Mouse (Mus musculus) intestine, postnatal 0 days (tissue): ENCODE measurements at regions not wholly inside any gene's neighbourhood (a gene's known extent, or its start where the extent isn't known, plus 50 kb on each side); places are given as distances from the start of the nearest gene placed in this dataset.

Experiments
- ATAC-seq: fragments of 200-750 bp; cut with Nextera tagmentation; 2 replicates; pipeline ENCODE4 v1.8.0; 2017; ENCODE audit warnings: mild to moderate bottlenecking, moderate TSS enrichment, moderate library complexity
- H3K27ac ChIP-seq: fragments of 300-500 bp; sonication (generic); 2 replicates; pipeline ENCODE4 v1.5.1; 2014; ENCODE audit warnings: mild to moderate bottlenecking, low read depth, low read length, moderate library complexity
- H3K27me3 ChIP-seq: fragments of 300-500 bp; sonication (generic); replicated peaks from 2 replicates; pipeline ENCODE4 v1.6.1; 2014; ENCODE audit warnings: low read length, mixed read lengths; ENCODE audit not compliant: control insufficient read depth, insufficient read depth
- H3K36me3 ChIP-seq: fragments of 300-500 bp; sonication (generic); 2 replicates; pipeline ENCODE4 v1.6.1; 2014; ENCODE audit warnings: mild to moderate bottlenecking, moderate library complexity; ENCODE audit not compliant: control insufficient read depth, insufficient read depth
- H3K4me1 ChIP-seq: fragments of 300-500 bp; sonication (generic); replicated peaks from 2 replicates; pipeline ENCODE4 v1.6.1; 2014; ENCODE audit warnings: antibody characterized with exemption, low read length, mixed read lengths; ENCODE audit not compliant: control insufficient read depth, insufficient read depth
- H3K4me2 ChIP-seq: fragments of 300-500 bp; sonication (generic); replicated peaks from 2 replicates; pipeline ENCODE4 v1.6.1; 2014; ENCODE audit warnings: low read depth, mild to moderate bottlenecking, moderate library complexity
- H3K4me3 ChIP-seq: fragments of 300-500 bp; sonication (generic); 2 replicates; pipeline ENCODE4 v1.5.1; 2014; ENCODE audit warnings: low read depth, low read length
- H3K9ac ChIP-seq: fragments of 300-500 bp; sonication (generic); 2 replicates; pipeline ENCODE4 v1.6.1; 2014; ENCODE audit warnings: mild to moderate bottlenecking, low read depth, low read length
- H3K9me3 ChIP-seq: fragments of 300-500 bp; sonication (generic); 2 replicates; pipeline ENCODE4 v1.6.1; 2016; ENCODE audit warnings: mixed run types; ENCODE audit not compliant: control insufficient read depth
- CTCF ChIP-seq: sonication (generic); IDR thresholded peaks from 2 replicates; pipeline ENCODE4 v1.5.1; 2016; ENCODE audit warnings: low read depth, mild to moderate bottlenecking, control low read depth, antibody characterized with exemption, moderate library complexity
- WGBS: fragments of 180-500 bp; shearing (Covaris S2); extraction: QIAGEN DNeasy Blood & Tissue Kit; methylation state at CpG from one replicate; pipeline ENCODE4 v1.1.7; 2014; 5-methylcytosine and 5-hydroxymethylcytosine counted together

DNA sequence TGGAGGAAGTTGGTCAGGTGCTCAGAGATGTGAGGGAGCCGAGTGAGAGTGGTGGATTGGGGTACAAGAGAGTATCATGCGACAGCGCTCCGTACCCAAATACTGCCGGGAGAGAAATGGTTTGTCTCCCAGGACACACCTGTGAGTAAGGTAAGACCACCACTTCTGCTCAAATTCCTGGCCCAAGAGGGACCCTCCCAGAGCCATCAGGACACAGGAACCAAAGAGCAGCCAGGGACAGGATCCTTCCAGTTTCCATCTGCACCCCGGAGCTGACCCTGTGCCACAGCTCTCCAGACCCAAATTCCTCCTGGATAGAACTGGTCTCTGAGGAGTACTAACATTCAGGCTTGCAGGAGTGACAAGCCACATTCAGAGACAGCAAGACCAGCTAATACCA is 185.2 kb upstream of the Peli2 start:
- ATAC-seq, result no peak
- H3K9ac ChIP-seq, result no peak overlapping the region
- H3K4me1 ChIP-seq, result no peaks in the 10 kb centered on the region
- no peak overlapping the region for H3K4me3 ChIP-seq
- H3K27me3 ChIP-seq, result no peaks in the 10 kb centered on the region
- H3K4me2 ChIP-seq, result no peak overlapping the region
- H3K9me3 ChIP-seq, result no peaks in the 10 kb centered on the region
- H3K36me3 ChIP-seq, result no peaks in the 10 kb centered on the region
- 95% methylated on average over 6 of the region's 6 CpGs for WGBS
- no peak overlapping the region for H3K27ac ChIP-seq
- no peak for TF ChIP-seq CTCF

DNA sequence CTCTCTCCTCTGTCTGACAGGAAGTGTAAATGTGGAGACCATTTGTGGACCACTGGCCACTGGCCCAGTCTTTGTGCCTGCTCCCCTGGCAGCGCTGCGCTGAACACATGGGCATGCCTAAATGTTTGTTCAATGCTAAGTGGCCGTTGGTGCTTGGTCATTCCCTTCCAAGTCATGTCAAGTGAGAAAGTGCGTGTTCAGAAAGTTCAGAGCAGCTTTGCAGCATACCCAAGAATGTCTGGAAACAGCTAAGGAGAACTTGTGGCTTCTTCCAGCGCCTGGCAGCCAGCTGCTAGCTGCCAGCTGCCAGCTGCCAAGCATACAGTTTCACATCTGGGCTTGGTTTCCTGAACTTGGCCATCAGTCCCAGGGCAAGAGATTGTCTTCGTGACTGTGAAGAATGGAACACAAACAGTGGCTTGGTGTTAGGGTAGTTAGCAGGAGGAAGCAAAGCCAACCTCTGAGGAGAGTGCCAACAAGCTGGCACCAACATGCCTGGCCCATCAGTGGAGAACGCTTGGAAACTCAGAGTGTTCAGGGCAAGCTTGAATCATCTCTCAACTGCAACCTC is 183.5 kb upstream of the Peli2 start:
- Histone ChIP-seq H3K36me3 (no peaks in the 10 kb centered on the region), H3K4me2 (no peak overlapping the region), H3K9me3 (no peaks in the 10 kb centered on the region), H3K9ac (no peak overlapping the region), H3K27ac (no peak overlapping the region), H3K4me3 (no peak overlapping the region), H3K27me3 (no peaks in the 10 kb centered on the region), H3K4me1 (no peaks in the 10 kb centered on the region)
- WGBS, result 76% methylated on average over 7 of the region's 7 CpGs
- TF ChIP-seq CTCF, result no peak
- ATAC-seq, result no peak

DNA sequence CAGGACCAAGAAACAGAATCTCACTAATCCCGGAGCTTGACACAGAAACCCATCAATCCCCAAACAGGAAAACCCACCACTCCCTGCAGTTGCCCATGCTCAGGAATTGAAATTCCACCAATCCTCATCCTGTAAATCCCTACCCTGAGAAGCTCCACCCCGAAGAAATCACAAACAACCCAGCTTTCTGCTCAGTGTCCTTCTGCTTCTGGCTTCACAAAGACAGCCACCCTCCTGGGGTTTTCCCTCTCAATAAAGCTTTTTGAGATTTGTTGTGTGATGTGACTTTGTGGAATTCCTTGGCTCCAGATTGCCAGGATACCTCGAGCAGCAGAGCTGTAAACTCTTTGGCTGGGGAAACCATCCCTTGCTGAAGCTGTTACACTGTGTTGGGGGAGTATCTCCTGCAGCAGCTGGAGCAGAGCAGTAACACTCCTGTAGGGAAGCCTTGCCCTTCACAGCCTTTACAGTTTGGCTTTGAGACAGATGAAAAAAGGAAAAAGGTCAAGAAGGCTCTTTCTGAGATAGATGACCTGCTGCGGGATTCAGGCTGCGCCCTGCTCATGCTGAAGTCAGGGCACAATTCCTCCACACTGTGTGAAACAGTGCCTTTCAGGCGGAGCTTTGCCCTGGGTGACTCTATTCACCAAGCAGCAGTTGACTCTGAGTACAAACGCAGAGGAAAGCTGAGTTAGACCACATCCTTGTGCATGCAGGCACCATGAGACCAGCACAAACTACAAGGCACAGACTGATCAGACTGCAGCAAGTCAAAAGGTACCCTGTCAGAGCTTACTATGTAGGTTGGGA is 180.6 kb upstream of the Peli2 start:
- TF ChIP-seq CTCF, result no peak
- Histone ChIP-seq H3K27me3 (no peaks in the 10 kb centered on the region), H3K36me3 (no peaks in the 10 kb centered on the region), H3K9ac (no peak overlapping the region), H3K4me2 (no peak overlapping the region), H3K4me3 (no peak overlapping the region), H3K9me3 (no peaks in the 10 kb centered on the region), H3K27ac (no peak overlapping the region), H3K4me1 (no peaks in the 10 kb centered on the region)
- WGBS, result 59% methylated on average over 7 of the region's 7 CpGs
- no peak for ATAC-seq

DNA sequence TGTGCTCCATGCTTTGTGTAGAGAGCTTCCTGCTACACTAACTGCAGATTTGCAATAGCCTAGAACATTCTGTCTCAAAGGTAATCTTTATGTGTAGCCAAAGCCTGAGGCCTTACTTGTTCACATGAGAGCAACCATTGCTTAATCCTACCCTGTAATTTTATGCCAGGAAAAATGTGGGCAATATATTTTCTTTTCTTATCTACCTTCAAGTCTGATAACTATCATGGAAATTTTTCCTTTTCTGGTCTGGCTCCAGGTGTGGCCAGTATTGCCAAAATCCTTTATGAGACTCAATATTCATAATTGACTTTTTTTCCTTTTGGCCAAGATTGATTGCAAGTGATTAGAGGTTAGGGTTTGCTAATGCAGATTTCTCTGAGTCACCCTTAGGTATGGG is 178.0 kb upstream of the Peli2 start:
- no peak for ATAC-seq
- no peak overlapping the region for H3K4me2 ChIP-seq
- no peak overlapping the region for H3K27ac ChIP-seq
- no peak overlapping the region for H3K4me3 ChIP-seq
- no peaks in the 10 kb centered on the region for H3K9me3 ChIP-seq
- no peaks in the 10 kb centered on the region for H3K4me1 ChIP-seq
- no peaks in the 10 kb centered on the region for H3K27me3 ChIP-seq
- no peaks in the 10 kb centered on the region for H3K36me3 ChIP-seq
- TF ChIP-seq CTCF, result no peak
- no peak overlapping the region for H3K9ac ChIP-seq

DNA sequence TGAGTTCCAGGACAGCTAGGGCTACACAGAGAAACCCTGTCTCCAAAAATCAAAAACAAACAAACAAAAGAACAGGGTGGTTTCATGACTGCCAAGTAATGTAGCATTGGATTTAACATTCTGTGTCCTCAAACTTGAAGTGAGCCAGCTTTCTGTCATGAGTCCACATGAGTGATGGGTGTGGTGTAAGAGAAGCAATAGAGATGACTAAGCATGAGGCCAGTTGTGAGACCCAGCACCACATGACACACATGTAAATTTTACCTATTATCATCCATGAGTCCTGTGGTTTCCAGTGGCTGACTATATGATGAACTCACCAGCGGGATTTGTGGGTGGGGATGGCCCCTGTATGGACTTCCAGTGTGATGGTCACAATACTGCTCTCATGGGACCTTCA is 176.0 kb upstream of the Peli2 start:
- H3K9ac ChIP-seq, result no peak overlapping the region
- H3K4me1 ChIP-seq, result no peaks in the 10 kb centered on the region
- H3K4me2 ChIP-seq, result no peak overlapping the region
- H3K4me3 ChIP-seq, result no peak overlapping the region
- H3K36me3 ChIP-seq, result no peaks in the 10 kb centered on the region
- H3K27ac ChIP-seq, result no peak overlapping the region
- 88% methylated on average over 1 of the region's 1 CpGs for WGBS
- no peak for ATAC-seq
- TF ChIP-seq CTCF, result no peak
- no peaks in the 10 kb centered on the region for H3K9me3 ChIP-seq
- no peaks in the 10 kb centered on the region for H3K27me3 ChIP-seq

DNA sequence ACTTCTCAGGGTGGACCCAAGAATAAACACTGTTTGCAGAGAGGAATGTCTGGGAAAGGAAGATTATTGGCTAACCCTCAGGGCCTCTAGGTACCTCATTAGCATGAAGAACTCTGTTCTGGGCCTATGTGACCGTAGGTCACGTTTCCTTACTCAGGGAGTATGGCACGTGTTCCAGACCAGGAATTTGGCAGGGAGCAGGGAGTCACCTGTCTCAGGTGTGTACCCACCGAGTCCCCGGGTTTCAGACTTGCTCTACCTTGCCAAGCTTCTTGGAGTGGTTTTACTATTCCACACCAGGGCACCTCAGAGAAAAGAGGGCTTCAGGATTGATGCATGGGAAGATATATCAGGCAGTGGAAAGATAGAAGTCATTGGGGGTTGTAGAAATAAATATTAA is 169.6 kb upstream of the Peli2 start:
- H3K36me3 ChIP-seq, result no peaks in the 10 kb centered on the region
- WGBS, result 81% methylated on average over 5 of the region's 5 CpGs
- no peak overlapping the region for H3K4me3 ChIP-seq
- no peak overlapping the region for H3K9ac ChIP-seq
- H3K4me1 ChIP-seq, result no peaks in the 10 kb centered on the region
- H3K27ac ChIP-seq, result no peak overlapping the region
- no peaks in the 10 kb centered on the region for H3K27me3 ChIP-seq
- H3K9me3 ChIP-seq, result no peaks in the 10 kb centered on the region
- TF ChIP-seq CTCF, result no peak
- H3K4me2 ChIP-seq, result no peak overlapping the region
- no peak for ATAC-seq
